Mouse (Mus musculus): ENCODE measurements around the gene Nkx2-3. TPM values are rescaled to one million over a fixed set of nuclear protein-coding genes. Genes with fewer than 3 reads are reported as not detected.

Gene Nkx2-3
- total RNA-seq, 2 experiments from 2014 or later = not detected

Small RNA genes lying within 50 kb of the gene (microRNA-seq; reads per million reads assigned to microRNA genes)
- gene Gm22646 = 0 reads per million in 2 experiments

Other genes with a start within 250 kb of the Nkx2-3 start
- not detected for gene Hpse2, start 224.0 kb upstream of the Nkx2-3 start, total RNA-seq (2021)
- gene Cnnm1, start 171.9 kb upstream of the Nkx2-3 start, total RNA-seq (2021) = 100 to 1,000 TPM; 104 to 106 TPM
- 100 to 1,000 TPM; 407 to 417 TPM for gene Got1, start 87.7 kb upstream of the Nkx2-3 start, total RNA-seq (2021)
- 10 to 100 TPM; 46.6 to 52.1 TPM for gene Slc25a28, start 62.6 kb downstream of the Nkx2-3 start, total RNA-seq (2021)
- 10 to 100 TPM; 17.9 to 18.2 TPM for gene Entpd7, start 77.3 kb downstream of the Nkx2-3 start, total RNA-seq (2021)
- gene Cutc, start 140.7 kb downstream of the Nkx2-3 start, total RNA-seq (2021) = 1 to 10 TPM; 5.1 to 6.7 TPM
- gene Cox15, start 140.7 kb downstream of the Nkx2-3 start, total RNA-seq (2021) = 10 to 100 TPM; 14.9 to 17.8 TPM
- under 1 TPM; 0.05 TPM for gene Abcc2, start 169.9 kb downstream of the Nkx2-3 start, total RNA-seq (2021)

All from left cerebral cortex, adult 18-20 months (tissue).